Mouse (Mus musculus) retina, postnatal 1 day (tissue): ENCODE measurements at regions not wholly inside any gene's neighbourhood (a gene's known extent, or its start where the extent isn't known, plus 50 kb on each side); places are given as distances from the start of the nearest gene placed in this dataset.

Source experiments
- DNase-seq: peaks from one replicate; pipeline ENCODE4 v3.0.0-alpha.2; 2012

- no peak for DNase-seq
Observed at GRCm38 (mm10) chr2:40522536-40522935, 1296.3 kb upstream of the Ppp6c start.

DNA sequence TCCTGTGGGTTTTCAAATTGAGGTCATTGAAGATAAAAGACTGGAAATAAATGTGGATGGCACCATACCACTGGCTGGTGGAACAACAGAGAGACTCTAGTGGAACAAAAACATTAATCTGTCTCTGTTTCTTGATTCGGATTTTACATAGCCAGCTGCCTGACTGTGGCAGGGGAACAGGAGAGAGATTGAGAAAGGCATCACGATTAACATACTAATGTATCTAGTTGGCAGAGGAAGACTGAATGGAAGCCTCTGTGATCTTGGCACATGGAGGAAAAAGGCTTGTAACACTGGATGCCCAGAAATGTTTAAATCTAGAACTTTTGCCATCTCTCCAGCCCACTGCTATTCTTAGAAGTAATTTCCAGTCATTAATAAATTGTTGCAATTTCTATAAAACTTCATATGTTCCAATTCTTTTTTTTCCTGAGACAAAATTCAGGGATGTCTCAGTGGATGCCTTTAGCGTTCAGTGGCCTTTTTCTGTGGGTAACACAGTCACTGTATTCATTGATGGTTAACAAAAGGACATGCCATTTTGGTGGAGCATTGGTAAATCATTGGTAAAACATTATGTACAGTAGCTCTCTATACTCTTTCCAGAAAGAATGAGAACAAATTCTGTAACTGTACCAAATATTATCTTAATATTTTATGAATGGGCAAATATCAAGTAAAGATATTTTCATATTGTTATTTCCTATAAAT is 1284.5 kb upstream of the Ppp6c start:
- no peak for DNase-seq

DNA sequence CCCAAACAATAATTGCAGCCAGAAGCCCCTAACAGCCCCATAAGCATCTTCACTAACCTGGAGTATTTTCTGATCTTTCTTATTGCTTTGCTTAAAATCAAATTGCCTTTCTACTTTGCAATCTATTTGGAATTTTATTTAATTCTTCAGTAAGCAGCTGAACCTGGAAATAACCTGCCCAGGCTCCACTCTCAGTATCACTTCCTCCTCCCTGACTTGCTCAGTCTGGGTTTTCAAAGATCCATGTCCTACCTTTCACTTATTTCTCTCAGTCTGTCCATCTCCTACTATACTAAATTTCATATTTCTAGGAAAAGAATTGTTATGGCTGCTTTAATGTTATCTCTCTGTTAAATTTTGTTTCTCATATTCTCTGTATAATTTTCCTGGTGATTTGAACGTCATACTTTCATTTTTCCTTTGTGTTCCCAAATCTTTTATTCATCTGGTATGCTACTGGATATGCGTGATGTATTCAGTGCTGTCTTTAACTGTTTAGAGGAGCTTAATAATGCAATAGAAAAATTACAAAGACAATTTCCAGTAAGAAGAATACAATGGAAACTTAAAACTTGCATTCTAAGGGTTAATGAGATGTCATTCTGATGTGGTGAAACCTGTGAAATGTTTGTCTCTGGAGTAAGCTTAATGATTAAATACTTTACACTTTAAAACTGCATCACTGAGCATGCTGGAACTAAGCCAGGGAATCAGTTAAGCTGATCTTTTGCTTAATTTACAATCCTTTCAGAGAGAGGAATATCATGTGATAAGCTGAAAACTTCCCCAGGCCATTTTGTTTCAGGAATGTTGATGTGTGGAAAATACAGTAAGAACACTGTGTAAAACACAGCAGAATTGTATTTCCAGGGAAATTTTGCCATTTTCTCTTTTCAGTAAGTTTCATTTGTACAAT is 1252.8 kb upstream of the Ppp6c start:
- DNase-seq = peak; percentile 80

- no peak for DNase-seq
Observed at GRCm38 (mm10) chr2:40477414-40477813, 1251.2 kb upstream of the Ppp6c start.

GRCm38 (mm10) chr2:40456374-40456773 is 1230.1 kb upstream of the Ppp6c start:
- no peak for DNase-seq

DNA sequence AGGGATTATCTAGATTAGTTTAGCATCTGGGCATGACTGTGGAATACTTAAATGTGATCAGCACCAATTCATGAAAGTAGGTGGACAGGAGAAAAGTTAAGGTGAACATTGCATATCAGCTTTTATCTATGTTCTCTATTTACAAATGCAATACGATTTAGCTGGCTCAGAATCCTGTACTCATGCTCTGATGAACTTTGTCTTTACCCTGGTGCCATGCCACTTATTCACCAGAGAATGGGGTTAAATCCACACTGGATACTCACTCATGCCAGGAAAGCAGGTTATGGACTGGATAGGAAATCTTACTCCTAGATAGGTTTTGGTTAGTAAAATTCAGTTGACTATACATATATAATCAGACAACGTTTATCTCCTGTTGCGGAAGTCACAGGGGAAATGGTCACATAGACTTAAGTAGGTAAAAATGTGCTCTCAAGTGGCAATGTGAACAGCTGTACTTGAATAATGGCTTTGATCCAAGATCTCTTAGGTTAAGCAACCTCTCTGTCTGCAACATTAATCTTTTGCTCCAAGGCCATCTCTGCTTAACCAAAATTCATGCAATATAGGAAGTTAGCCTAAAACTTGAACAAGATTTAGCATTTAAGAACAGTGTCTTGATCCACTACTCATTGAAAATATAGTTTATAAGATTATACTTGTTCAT is 1206.7 kb upstream of the Ppp6c start:
- no peak for DNase-seq

GRCm38 (mm10) chr2:40431335-40431734 is 1205.1 kb upstream of the Ppp6c start:
- DNase-seq = no peak

DNA sequence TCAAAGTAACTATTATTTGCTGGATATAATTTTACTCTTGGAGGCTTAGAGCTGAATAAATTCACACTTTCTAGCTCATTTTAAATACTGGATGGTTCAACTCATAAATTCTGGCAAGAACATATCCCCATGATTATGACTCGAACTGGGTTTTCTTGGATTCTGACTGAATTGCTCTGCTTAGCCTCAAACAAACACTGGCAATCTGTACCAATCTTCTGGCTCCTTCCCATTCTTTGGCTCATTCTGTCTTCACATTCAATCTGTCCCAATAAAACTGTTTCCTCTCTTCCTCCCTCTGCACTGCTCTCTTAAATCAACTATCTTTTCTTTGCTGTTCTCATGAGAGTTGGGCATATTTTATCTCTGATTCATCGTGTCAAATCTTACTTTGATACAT is 1176.2 kb upstream of the Ppp6c start:
- DNase-seq = no peak
